Comparison of ENCODE assay signal across 11 mouse cellular contexts in genomic region chr4:152779526-152779925, GRCm38 (mm10).
DNase-seq lines count a peak whose midpoint lies in the region; ATAC-seq and TF ChIP-seq lines count a peak whose summit lies in the region.
"Had no signal": no experiment of that assay in that cellular context is flagged by ENCODE, and none has a peak within 500 bp of the region (broad histone marks: within the 10 kb centered on the region; RNA-seq: fewer than 3 reads in every experiment).

No protein-coding gene starts in this region.

- no peak overlapping the region for H3K9ac ChIP-seq in lung, embryonic 14.5 days
- H3K9ac ChIP-seq: embryonic facial prominence, embryonic 13.5 days; hindbrain, embryonic 14.5 days; liver, embryonic 14.5 days had no signal

- peak; percentile 4 for DNase-seq in lung, embryonic 14.5 days
- DNase-seq in lung, postnatal 4 days: no peak
- peak; percentile 16 to 28 for DNase-seq in cerebellum, postnatal 36 days
- DNase-seq in layer of hippocampus, postnatal 36 days: peak; percentile 36 to 49
- peak; percentile 40 for DNase-seq in right cerebral cortex, postnatal 25 days
- no peak for DNase-seq in thymus, postnatal 10 days (ENCODE audit: low spot score in 2 of 2)

- no peak for TF ChIP-seq CTCF in lung, embryonic 14.5 days (IDR thresholded peaks at IDR 0.05; ENCODE audit: low read depth)

- H3K27ac ChIP-seq in lung, embryonic 14.5 days (ENCODE audit: low read depth): no peak overlapping the region
- H3K27ac ChIP-seq: embryonic facial prominence, embryonic 13.5 days; heart, embryonic 10.5 days; hindbrain, embryonic 14.5 days; liver, embryonic 14.5 days had no signal

- H3K4me3 ChIP-seq in lung, embryonic 14.5 days (ENCODE audit: low read depth, low read length): no peak overlapping the region
- H3K4me3 ChIP-seq: embryonic facial prominence, embryonic 13.5 days; heart, embryonic 10.5 days had no signal

- WGBS in lung, embryonic 14.5 days: 72% methylated on average over 17 of the region's 17 CpGs

- no peaks in the 10 kb centered on the region for H3K27me3 ChIP-seq in lung, embryonic 14.5 days (ENCODE audit: insufficient read depth, low read length)
- H3K27me3 ChIP-seq: embryonic facial prominence, embryonic 13.5 days had no signal

- no peaks in the 10 kb centered on the region for H3K4me1 ChIP-seq in lung, embryonic 14.5 days (ENCODE audit: insufficient read depth)
- H3K4me1 ChIP-seq: embryonic facial prominence, embryonic 13.5 days; heart, embryonic 10.5 days had no signal

- H3K9me3 ChIP-seq in lung, embryonic 14.5 days (ENCODE audit: low read depth, low read length): no peaks in the 10 kb centered on the region
- H3K9me3 ChIP-seq: embryonic facial prominence, embryonic 13.5 days; heart, embryonic 10.5 days had no signal

- no peaks in the 10 kb centered on the region for H3K36me3 ChIP-seq in lung, embryonic 14.5 days (ENCODE audit: insufficient read depth)
- H3K36me3 ChIP-seq: embryonic facial prominence, embryonic 13.5 days; heart, embryonic 10.5 days had no signal

- H3K4me2 ChIP-seq in lung, embryonic 14.5 days: no peak overlapping the region
- H3K4me2 ChIP-seq: embryonic facial prominence, embryonic 13.5 days; hindbrain, embryonic 14.5 days had no signal

- ATAC-seq in lung, embryonic 14.5 days (ENCODE audit: insufficient read depth): no peak
- ATAC-seq in megakaryocyte progenitor cell, adult 5-6 weeks (replicated peaks; ENCODE audit: poor library complexity): no peak

Comparison
In these comparisons a context has a peak if more than half of its experiments do, and no peak if none do; other contexts are left out.
1. DNase-seq: peak in lung, embryonic 14.5 days (single experiment), cerebellum, postnatal 36 days (2 of 2), layer of hippocampus, postnatal 36 days (2 of 2) and right cerebral cortex, postnatal 25 days (single experiment); none in lung, postnatal 4 days (0 of 2) and thymus, postnatal 10 days (0 of 2).